In genomic region chr5:143475153-143475844, GRCm38 (mm10) we compare ENCODE assay signal across 11 mouse cellular contexts. TPM values are rescaled to one million over a fixed set of nuclear protein-coding genes. Genes with fewer than 3 reads are reported as not detected.
DNase-seq lines count a peak whose midpoint lies in the region; ATAC-seq lines count a peak whose summit lies in the region.
"Had no signal": no experiment of that assay in that cellular context is flagged by ENCODE, and none has a peak within 500 bp of the region (broad histone marks: within the 10 kb centered on the region; RNA-seq: fewer than 3 reads in every experiment).

No protein-coding gene starts in this region.

- no peak overlapping the region for H3K27ac ChIP-seq in liver, embryonic 16.5 days (ENCODE audit: low read length)
- H3K27ac ChIP-seq in liver, embryonic 12.5 days = no peak overlapping the region
- H3K27ac ChIP-seq: midbrain, embryonic 10.5 days had no signal

- peak; percentile 33; the same call in 1 of the 2 replicates for ATAC-seq in liver, embryonic 16.5 days (ENCODE audit: low read depth)
- no peak for ATAC-seq in liver, embryonic 12.5 days

- H3K4me1 ChIP-seq in liver, embryonic 16.5 days (ENCODE audit: control insufficient read depth, low read depth, low read length) = no peaks in the 10 kb centered on the region
- peaks cover 18% of the 10 kb centered on the region; the same call in 1 of the 2 replicates for H3K4me1 ChIP-seq in liver, embryonic 12.5 days
- H3K4me1 ChIP-seq: midbrain, embryonic 10.5 days had no signal

- DNase-seq in adrenal gland, adult (ENCODE audit: inconsistent age in 2 of 2, low spot score in 1 of 2) = peak; percentile 69 to 89
- DNase-seq in adrenal gland, postnatal 4 days (ENCODE audit: low spot score in 2 of 2) = no peak
- peak; percentile 37 for DNase-seq in adrenal gland, postnatal 10 days
- peak; percentile 60 for DNase-seq in lung, postnatal 36 days
- no peak for DNase-seq in cerebellum, adult 18-20 months
- no peak for DNase-seq in thymus, adult 18-20 months
- DNase-seq: cerebellum, postnatal 25 days; kidney, postnatal 36 days had no signal

- 74% methylated on average over 20 of the region's 20 CpGs for WGBS in liver, embryonic 16.5 days (ENCODE audit: insufficient replicate concordance)
- WGBS in liver, embryonic 12.5 days (ENCODE audit: insufficient replicate concordance) = 84% methylated on average over 20 of the region's 20 CpGs

- H3K4me3 ChIP-seq in liver, embryonic 16.5 days (ENCODE audit: low read depth, low read length) = no peak overlapping the region
- no peak overlapping the region for H3K4me3 ChIP-seq in liver, embryonic 12.5 days
- H3K4me3 ChIP-seq: midbrain, embryonic 10.5 days had no signal

- H3K27me3 ChIP-seq in liver, embryonic 16.5 days (ENCODE audit: control insufficient read depth, insufficient read depth, low read depth, low read length) = no peaks in the 10 kb centered on the region
- no peaks in the 10 kb centered on the region for H3K27me3 ChIP-seq in liver, embryonic 12.5 days (replicated peaks)

- H3K9ac ChIP-seq in liver, embryonic 16.5 days (ENCODE audit: low read depth, low read length) = no peak overlapping the region
- no peak overlapping the region for H3K9ac ChIP-seq in liver, embryonic 12.5 days

- no peaks in the 10 kb centered on the region for H3K9me3 ChIP-seq in liver, embryonic 16.5 days (replicated peaks; ENCODE audit: control insufficient read depth, low read length)
- no peaks in the 10 kb centered on the region for H3K9me3 ChIP-seq in liver, embryonic 12.5 days (replicated peaks)
- H3K9me3 ChIP-seq: midbrain, embryonic 10.5 days had no signal

- no peak overlapping the region for H3K4me2 ChIP-seq in liver, embryonic 16.5 days (ENCODE audit: low read depth, low read length)
- H3K4me2 ChIP-seq in liver, embryonic 12.5 days = no peak overlapping the region

- H3K36me3 ChIP-seq in liver, embryonic 16.5 days (ENCODE audit: control insufficient read depth, insufficient read depth) = peaks cover 11% of the 10 kb centered on the region; the same call in 1 of the 2 replicates
- peaks cover 100% of the 10 kb centered on the region for H3K36me3 ChIP-seq in liver, embryonic 12.5 days

RNA-seq across cellular contexts. Expression of gene Daglb, which starts 10.9 kb away (rescaled TPM):
- total RNA-seq in adrenal gland, postnatal 4 days (2021) = 10 to 100 TPM; 13.4 to 13.5 TPM
- polyA plus RNA-seq in liver, embryonic 16.5 days (2015; fragmentation: Nextera tagmentation; extraction: Ambion mirVana) = 7.3 and 7.7 TPM in 2 replicates
- 11.8 and 12.6 TPM in 2 replicates for polyA plus RNA-seq in liver, embryonic 12.5 days (2016; fragmentation: Nextera tagmentation; extraction: Ambion mirVana)
- total RNA-seq in adrenal gland, postnatal 10 days (2021) = 10 to 100 TPM in 1 of 2 experiments, 1 to 10 TPM in 1; 8.8 to 10.7 TPM

RNA-seq across cellular contexts. Expression of gene Rac1, which starts 52.5 kb away (rescaled TPM):
- total RNA-seq in adrenal gland, postnatal 4 days (2021) = 100 to 1,000 TPM; 390 TPM
- 104 and 135 TPM in 2 replicates for polyA plus RNA-seq in liver, embryonic 16.5 days (2015; fragmentation: Nextera tagmentation; extraction: Ambion mirVana)
- polyA plus RNA-seq in liver, embryonic 12.5 days (2016; fragmentation: Nextera tagmentation; extraction: Ambion mirVana) = 254 and 256 TPM in 2 replicates
- total RNA-seq in adrenal gland, postnatal 10 days (2021) = 100 to 1,000 TPM; 345 to 351 TPM

Comparison
In these comparisons a context has a peak if more than half of its experiments do, and no peak if none do; other contexts are left out.
1. DNase-seq: peak in adrenal gland, adult (2 of 2), adrenal gland, postnatal 10 days (single experiment) and lung, postnatal 36 days (single experiment); none in adrenal gland, postnatal 4 days (0 of 2), cerebellum, adult 18-20 months (0 of 2) and thymus, adult 18-20 months (0 of 2).